Mouse (Mus musculus) kidney, postnatal 36 days (tissue): Measurements from ENCODE around the gene Hspa1a.
A peak's percentile ranks its signal among the peaks of the same experiment; 100 is the strongest.
"Not testable (repeated sequence)": the region's sequence is repeated elsewhere in the genome, so short reads cannot be mapped to it uniquely, and the experiment has no call there.

Experiments
- DNase-seq, 2 experiments: peaks; one replicate each; pipeline ENCODE4 v3.0.0; 2021 to 2022; ENCODE audit warnings: mixed read lengths in 2 of 2

Gene Hspa1a

DNA sequence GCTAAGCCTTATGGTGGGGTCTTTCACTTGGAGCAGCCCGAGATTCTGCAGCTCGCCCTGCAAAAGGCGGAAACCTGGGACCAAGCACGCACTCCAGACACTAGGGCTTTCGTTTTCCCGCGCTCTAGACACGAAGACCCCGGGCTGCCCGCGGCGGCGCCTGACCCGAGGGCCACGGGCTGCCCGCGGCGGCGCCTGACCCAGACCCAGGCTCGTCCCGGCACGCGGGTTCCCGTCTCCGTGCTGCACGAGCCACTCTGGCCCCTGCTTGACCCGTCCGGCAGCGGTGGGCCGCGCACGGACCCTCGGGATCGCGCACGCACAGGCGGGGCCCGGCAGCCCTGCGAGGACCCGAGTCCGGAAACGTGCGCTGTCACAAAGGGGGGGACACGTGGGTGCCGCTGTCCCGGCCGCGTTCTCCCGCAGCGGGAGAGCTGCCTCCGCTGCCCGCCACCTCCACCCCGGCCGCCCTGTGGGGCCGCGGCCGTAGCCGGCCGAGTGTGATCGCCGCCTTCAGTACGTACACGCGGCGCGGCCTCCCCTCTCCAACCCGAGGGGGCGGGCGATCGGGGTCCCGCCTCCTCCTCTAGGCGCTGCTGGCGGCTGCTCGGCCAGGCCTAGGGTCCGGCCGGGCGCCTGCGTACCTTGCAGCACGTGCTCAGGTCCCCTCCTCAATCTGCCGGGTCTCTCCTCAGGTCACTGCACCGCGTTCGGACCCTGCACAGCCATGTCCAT lies 28.9 kb upstream of the Hspa1a start, which contains the start of gene Vars:
Vars (plus strand) TSS at position 271 of the 735 bp plus-strand sequence.
- DNase-seq, result peak; percentile 85 to 89

GRCm38 (mm10) chr17:34999871-35000716 lies 28.1 kb upstream of the Hspa1a start:
- DNase-seq, result not testable (repeated sequence)

- DNase-seq, result no peak
Observed at GRCm38 (mm10) chr17:34998526-34999430, 26.8 kb upstream of the Hspa1a start.

GRCm38 (mm10) chr17:34997142-34997483 lies 25.2 kb upstream of the Hspa1a start:
- DNase-seq, result no peak

DNA sequence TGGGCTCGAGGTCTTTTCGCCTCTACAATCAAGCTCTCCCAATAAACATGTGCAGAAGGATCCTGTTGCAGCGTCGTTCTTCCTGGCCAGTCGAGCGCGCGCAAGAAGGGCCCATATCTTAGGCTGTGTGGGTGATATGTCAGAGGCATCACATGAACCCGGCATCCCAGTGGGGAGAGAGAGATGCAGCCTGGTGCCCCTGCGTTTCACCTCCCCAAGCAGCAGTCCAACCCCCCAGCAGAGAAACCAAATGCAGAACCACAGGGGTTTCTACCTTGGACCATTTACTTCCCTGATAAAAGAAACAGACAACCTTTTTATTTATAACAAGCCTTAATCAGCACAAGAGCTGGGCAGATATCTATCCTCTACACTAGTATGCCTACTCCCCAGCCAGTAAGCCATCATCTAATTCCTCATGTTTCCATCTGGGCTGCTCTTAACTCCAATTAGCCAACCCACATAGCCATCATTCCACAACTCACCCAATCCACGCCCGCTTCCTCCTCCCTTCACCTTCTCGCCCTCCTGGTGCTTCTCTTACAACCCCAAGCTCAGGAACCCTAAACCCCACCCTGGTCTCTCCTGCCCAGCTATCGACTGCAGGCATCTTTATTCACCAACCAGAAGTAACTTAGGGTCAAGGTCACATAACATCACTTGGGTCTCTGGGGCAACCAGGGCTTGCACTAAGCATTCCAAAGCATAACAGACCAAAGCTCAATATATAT lies 24.6 kb upstream of the Hspa1a start:
- no peak for DNase-seq

- not testable (repeated sequence) for DNase-seq
Observed at GRCm38 (mm10) chr17:34995927-34996326, 24.0 kb upstream of the Hspa1a start.

- not testable (repeated sequence) for DNase-seq
Observed at GRCm38 (mm10) chr17:34995192-34995591, 23.2 kb upstream of the Hspa1a start.

- DNase-seq, result no peak
Observed at GRCm38 (mm10) chr17:34994751-34995150, 22.8 kb upstream of the Hspa1a start.

DNA sequence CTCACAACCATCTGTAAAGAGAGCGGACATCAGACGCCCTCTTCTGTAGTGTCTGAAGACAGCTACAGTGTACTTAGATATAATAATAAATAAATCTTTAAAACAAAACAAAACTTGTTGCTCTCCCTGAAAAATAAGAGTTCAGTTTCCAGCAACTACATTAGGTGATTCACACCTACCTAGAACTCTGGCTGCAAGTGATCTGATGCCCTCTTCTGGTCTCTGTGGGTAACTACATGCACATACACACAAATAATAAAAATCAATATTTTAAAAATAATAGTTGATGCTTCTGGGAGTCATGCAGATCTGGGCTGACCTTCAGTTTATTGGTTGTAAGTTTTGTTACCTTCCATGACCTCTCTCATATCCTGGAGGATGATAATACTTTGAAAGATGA lies 12.3 kb upstream of the Hspa1a start:
- DNase-seq, result peak in 1 of 2 experiments; percentile 55

DNA sequence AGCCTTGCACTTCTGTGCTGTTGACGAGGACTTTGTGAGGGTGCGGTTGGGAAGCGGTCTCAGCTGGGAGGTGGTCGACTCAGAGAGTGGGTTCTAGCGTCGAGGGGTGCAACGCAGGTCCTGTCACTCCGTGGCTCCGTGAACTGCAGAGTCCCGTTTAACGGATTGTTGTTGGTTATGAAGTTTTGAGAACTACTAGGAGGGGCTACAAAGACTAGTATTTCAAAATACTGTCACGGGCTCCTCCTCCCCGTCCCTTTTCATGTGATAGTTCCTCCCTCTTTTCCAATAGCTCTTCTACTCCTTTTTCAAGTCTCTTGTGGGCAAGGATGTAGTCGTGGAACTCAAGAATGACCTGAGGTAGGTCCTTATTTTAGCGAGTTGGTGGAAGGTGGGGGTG lies 10.4 kb upstream of the Hspa1a start:
- DNase-seq, result no peak

DNA sequence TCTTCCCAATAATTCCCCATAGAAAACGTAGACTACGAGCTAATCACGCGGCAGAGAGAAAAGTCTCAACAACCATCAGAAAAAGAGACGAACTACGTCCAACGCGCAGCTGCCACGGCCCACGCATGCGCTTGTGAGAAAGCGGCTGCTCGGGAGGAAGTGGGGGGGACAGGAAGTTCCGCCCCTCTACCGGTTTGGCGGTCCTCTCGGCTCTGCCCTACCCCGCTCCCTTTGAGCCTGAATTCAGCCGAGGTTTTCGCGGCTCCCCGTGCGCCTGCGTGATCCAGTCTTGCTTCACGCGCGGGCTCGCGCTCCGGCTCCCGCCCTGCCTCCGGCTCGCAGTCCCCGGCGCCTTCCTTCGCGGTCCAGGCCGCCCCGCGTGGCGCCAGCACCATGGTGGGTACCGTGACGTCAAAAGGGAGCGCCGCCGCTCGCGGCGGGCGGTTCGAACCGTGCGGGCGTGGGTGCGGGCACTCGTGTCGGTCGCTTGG lies 9.8 kb upstream of the Hspa1a start, which contains the start of gene Lsm2:
Lsm2 (plus strand) TSS at position 173 of the 491 bp plus-strand sequence.
- peak; percentile 93 to 95 for DNase-seq

GRCm38 (mm10) chr17:34980655-34981054 lies 8.7 kb upstream of the Hspa1a start:
- DNase-seq, result peak; percentile 55 to 80

DNA sequence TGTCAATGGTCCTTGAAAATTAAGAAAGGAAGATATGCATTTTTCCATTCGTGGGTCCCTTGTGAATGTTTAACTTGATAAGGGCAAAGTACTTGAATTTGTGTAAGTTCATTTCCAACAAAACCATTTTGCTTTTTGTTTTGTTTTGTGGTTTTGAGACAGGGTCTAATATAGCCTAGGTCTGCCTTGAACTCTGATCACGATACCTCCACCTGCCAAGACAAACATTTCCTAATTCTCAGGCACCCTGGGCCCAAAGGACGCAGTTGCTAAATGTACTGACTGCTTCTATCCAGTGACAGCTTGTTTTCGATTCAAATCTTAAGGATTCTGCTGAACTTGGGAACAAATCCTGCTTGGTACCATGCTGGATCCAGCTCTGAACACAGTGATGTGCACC lies 7.7 kb upstream of the Hspa1a start:
- DNase-seq, result no peak

GRCm38 (mm10) chr17:34978239-34978638 lies 6.3 kb upstream of the Hspa1a start:
- no peak for DNase-seq

- no peak for DNase-seq
Observed at GRCm38 (mm10) chr17:34977000-34977399, 5.0 kb upstream of the Hspa1a start.

DNA sequence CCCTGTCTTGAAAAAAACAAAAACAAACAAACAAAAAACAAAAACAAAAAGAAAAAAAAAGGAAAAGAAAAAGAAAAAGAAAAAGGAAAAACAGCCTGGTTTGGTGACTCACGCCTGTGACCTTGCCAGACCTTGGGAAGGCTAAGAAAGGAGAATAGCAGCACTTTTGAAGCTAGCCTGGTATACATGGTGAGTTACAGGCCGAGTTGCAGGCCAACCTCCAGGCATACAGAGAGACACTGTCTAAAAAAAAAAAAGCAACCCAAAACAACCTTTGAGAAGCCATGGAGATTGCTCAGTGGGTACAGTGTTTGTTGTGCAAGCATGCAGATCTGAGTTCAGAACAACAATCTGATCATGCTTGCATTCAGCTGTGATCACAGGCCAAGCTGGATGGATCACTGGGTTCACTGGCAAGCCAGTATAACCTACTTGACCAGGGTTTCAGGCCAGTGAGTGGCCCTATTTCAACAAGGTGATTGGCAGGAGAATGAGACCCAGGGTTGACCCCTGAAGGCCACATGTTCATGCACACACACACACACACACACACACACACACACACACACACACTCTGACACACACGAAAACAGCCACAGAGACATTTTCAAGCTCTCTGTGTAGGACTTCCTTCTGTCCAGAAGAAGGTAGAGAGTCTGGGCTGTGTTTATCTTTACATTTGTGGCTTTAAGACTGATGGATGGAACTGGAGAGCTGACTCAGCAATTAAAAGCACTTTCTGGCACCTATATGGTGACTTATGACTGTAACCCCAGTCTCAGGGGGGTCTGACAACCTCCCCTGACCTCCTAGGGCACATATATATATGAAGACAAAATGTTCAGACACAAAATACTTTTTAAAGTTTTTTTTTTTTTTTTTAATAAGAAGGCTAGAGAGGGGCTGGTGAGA lies 3.9 kb upstream of the Hspa1a start:
- DNase-seq, result no peak

DNA sequence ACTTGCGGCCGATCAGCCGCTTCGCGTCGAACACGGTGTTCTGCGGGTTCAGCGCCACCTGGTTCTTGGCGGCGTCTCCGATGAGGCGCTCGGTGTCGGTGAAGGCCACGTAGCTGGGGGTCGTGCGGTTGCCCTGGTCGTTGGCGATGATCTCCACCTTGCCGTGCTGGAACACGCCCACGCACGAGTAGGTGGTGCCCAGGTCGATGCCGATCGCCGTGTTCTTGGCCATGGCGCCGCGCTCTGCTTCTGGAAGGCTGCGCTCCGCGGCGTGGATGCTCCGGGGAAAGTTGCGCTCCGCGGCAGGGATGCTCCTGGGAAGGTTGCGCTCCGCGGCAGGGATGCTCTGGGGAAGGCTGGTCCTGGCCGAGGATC lies 275 bp downstream of the Hspa1a start:
- not testable (repeated sequence) for DNase-seq

GRCm38 (mm10) chr17:34970850-34971249 lies 1.1 kb downstream of the Hspa1a start:
- DNase-seq, result not testable (repeated sequence)

- not testable (repeated sequence) for DNase-seq
Observed at GRCm38 (mm10) chr17:34969822-34970221, 2.1 kb downstream of the Hspa1a start, which contains the start of gene Gm20481. TSS of gene Gm20481 (plus strand) at chr17:34969912.

- DNase-seq, result no peak
Observed at GRCm38 (mm10) chr17:34965627-34966026, 6.3 kb downstream of the Hspa1a start.

GRCm38 (mm10) chr17:34964640-34965049 lies 7.3 kb downstream of the Hspa1a start:
- peak; percentile 53 to 73 for DNase-seq
